27 mouse cellular contexts compared by ENCODE assay signal in the genomic region with DNA sequence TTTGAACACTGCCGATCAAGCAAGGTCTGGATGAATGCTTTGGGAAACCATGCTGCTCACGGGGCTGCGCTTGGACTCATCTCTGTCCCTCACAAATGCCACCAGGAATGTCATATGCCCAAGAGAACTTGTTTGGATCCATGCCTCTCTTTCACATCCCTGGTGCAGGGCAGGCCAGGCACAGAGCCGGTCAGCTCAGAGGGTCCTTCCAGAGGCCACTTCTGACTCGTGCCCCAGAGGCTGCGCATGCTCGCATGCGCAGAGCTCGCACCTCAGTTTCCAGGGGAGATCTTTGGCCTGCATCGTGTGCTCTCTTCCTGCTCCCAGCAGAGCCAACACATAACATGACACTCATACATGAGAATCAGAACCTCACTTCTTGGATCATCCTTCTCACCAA.
DNase-seq lines count a peak whose midpoint lies in the region; ATAC-seq lines count a peak whose summit lies in the region.
"Had no signal": no experiment of that assay in that cellular context is flagged by ENCODE, and none has a peak within 500 bp of the region (broad histone marks: within the 10 kb centered on the region; RNA-seq: fewer than 3 reads in every experiment).

No protein-coding gene starts in this region.

- peaks cover 32% of the 10 kb centered on the region for H3K4me1 ChIP-seq in hindbrain, embryonic 10.5 days (replicated peaks)
- H3K4me1 ChIP-seq in hindbrain, embryonic 16.5 days (ENCODE audit: control insufficient read depth, insufficient read depth, low read depth, low read length) = no peaks in the 10 kb centered on the region
- peaks cover 21% of the 10 kb centered on the region for H3K4me1 ChIP-seq in embryonic facial prominence, embryonic 12.5 days
- peaks cover 52% of the 10 kb centered on the region for H3K4me1 ChIP-seq in limb, embryonic 10.5 days
- peaks cover 10% of the 10 kb centered on the region; the same call in 1 of the 2 replicates for H3K4me1 ChIP-seq in neural tube, embryonic 15.5 days
- H3K4me1 ChIP-seq: liver, embryonic 13.5 days had no signal

- H3K36me3 ChIP-seq in hindbrain, embryonic 10.5 days = no peaks in the 10 kb centered on the region
- H3K36me3 ChIP-seq in hindbrain, embryonic 16.5 days (ENCODE audit: control insufficient read depth, insufficient read depth, low read length) = no peaks in the 10 kb centered on the region
- H3K36me3 ChIP-seq in embryonic facial prominence, embryonic 12.5 days = no peaks in the 10 kb centered on the region
- H3K36me3 ChIP-seq in limb, embryonic 10.5 days = no peaks in the 10 kb centered on the region
- no peaks in the 10 kb centered on the region for H3K36me3 ChIP-seq in neural tube, embryonic 15.5 days
- H3K36me3 ChIP-seq: heart, embryonic 10.5 days; heart, embryonic 15.5 days; hindbrain, embryonic 13.5 days; limb, embryonic 15.5 days; liver, embryonic 13.5 days had no signal

- H3K9ac ChIP-seq in hindbrain, embryonic 16.5 days (ENCODE audit: low read depth, low read length) = no peak overlapping the region
- no peak overlapping the region for H3K9ac ChIP-seq in embryonic facial prominence, embryonic 12.5 days
- no peak overlapping the region for H3K9ac ChIP-seq in neural tube, embryonic 15.5 days (replicated peaks)
- H3K9ac ChIP-seq: heart, embryonic 15.5 days; hindbrain, embryonic 13.5 days; limb, embryonic 15.5 days; liver, embryonic 13.5 days had no signal

- H3K4me2 ChIP-seq in hindbrain, embryonic 16.5 days (ENCODE audit: low read length) = no peak overlapping the region
- H3K4me2 ChIP-seq in embryonic facial prominence, embryonic 12.5 days (replicated peaks) = no peak overlapping the region; the same call in 1 of the 2 replicates
- H3K4me2 ChIP-seq in neural tube, embryonic 15.5 days = no peak overlapping the region
- H3K4me2 ChIP-seq: heart, embryonic 15.5 days; hindbrain, embryonic 13.5 days; limb, embryonic 15.5 days; liver, embryonic 13.5 days had no signal

- no peaks in the 10 kb centered on the region for H3K9me3 ChIP-seq in hindbrain, embryonic 10.5 days
- peaks cover 3% of the 10 kb centered on the region; the same call in 1 of the 2 replicates for H3K9me3 ChIP-seq in hindbrain, embryonic 16.5 days (ENCODE audit: control insufficient read depth, low read length)
- no peaks in the 10 kb centered on the region for H3K9me3 ChIP-seq in embryonic facial prominence, embryonic 12.5 days
- no peaks in the 10 kb centered on the region; the same call in 1 of the 2 replicates for H3K9me3 ChIP-seq in limb, embryonic 10.5 days (replicated peaks)
- H3K9me3 ChIP-seq in neural tube, embryonic 15.5 days (replicated peaks) = no peaks in the 10 kb centered on the region
- H3K9me3 ChIP-seq: heart, embryonic 15.5 days; hindbrain, embryonic 13.5 days; limb, embryonic 15.5 days; liver, embryonic 13.5 days had no signal

- no peak for ATAC-seq in hindbrain, embryonic 16.5 days
- no peak for ATAC-seq in embryonic facial prominence, embryonic 12.5 days (ENCODE audit: insufficient number of reproducible peaks, insufficient read depth, low FRiP score, low TSS enrichment)
- no peak for ATAC-seq in neural tube, embryonic 15.5 days (ENCODE audit: low FRiP score)
- ATAC-seq: CD4-positive, CD25-positive, alpha-beta regulatory T cell, adult 4 months; inflammation-experienced regulatory T-cells, adult 6 months; lung, postnatal 0 days had no signal

- H3K27me3 ChIP-seq in hindbrain, embryonic 10.5 days (ENCODE audit: insufficient read depth, poor library complexity, severe bottlenecking) = peaks cover 62% of the 10 kb centered on the region
- peaks cover 15% of the 10 kb centered on the region for H3K27me3 ChIP-seq in hindbrain, embryonic 16.5 days (replicated peaks; ENCODE audit: control insufficient read depth, insufficient read depth, low read length)
- H3K27me3 ChIP-seq in embryonic facial prominence, embryonic 12.5 days = peaks cover 5% of the 10 kb centered on the region; the same call in 1 of the 2 replicates
- H3K27me3 ChIP-seq in limb, embryonic 10.5 days (ENCODE audit: low read depth, poor library complexity, severe bottlenecking) = peaks cover 12% of the 10 kb centered on the region
- H3K27me3 ChIP-seq in neural tube, embryonic 15.5 days (replicated peaks) = peaks cover 37% of the 10 kb centered on the region

- WGBS in hindbrain, embryonic 10.5 days = 64% methylated on average over 10 of the region's 10 CpGs
- 61% methylated on average over 10 of the region's 10 CpGs for WGBS in hindbrain, embryonic 16.5 days
- WGBS in embryonic facial prominence, embryonic 12.5 days = 51% methylated on average over 10 of the region's 10 CpGs
- 43% methylated on average over 10 of the region's 10 CpGs for WGBS in limb, embryonic 10.5 days
- 67% methylated on average over 10 of the region's 10 CpGs for WGBS in neural tube, embryonic 15.5 days

- H3K4me3 ChIP-seq in hindbrain, embryonic 10.5 days = no peak overlapping the region
- no peak overlapping the region for H3K4me3 ChIP-seq in hindbrain, embryonic 16.5 days (ENCODE audit: low read length)
- H3K4me3 ChIP-seq in embryonic facial prominence, embryonic 12.5 days = no peak overlapping the region
- peak overlapping the region; percentile 18; the same call in 1 of the 2 replicates for H3K4me3 ChIP-seq in limb, embryonic 10.5 days
- no peak overlapping the region for H3K4me3 ChIP-seq in neural tube, embryonic 15.5 days (replicated peaks)
- H3K4me3 ChIP-seq: heart, embryonic 15.5 days; hindbrain, embryonic 13.5 days; limb, embryonic 15.5 days; liver, embryonic 13.5 days had no signal

- H3K27ac ChIP-seq in hindbrain, embryonic 10.5 days = peak overlapping the region; percentile 59
- no peak overlapping the region for H3K27ac ChIP-seq in hindbrain, embryonic 16.5 days (ENCODE audit: low read depth, low read length)
- H3K27ac ChIP-seq in embryonic facial prominence, embryonic 12.5 days = peak overlapping the region; percentile 64
- H3K27ac ChIP-seq in limb, embryonic 10.5 days = peak overlapping the region; percentile 84
- H3K27ac ChIP-seq in neural tube, embryonic 15.5 days (replicated peaks) = no peak overlapping the region
- H3K27ac ChIP-seq: heart, embryonic 10.5 days; heart, embryonic 15.5 days; hindbrain, embryonic 13.5 days; limb, embryonic 15.5 days; liver, embryonic 13.5 days; macrophage; stomach, postnatal 0 days had no signal

- DNase-seq in hindbrain, embryonic 10.5 days (ENCODE audit: low spot score) = peak; percentile 27
- DNase-seq in limb, embryonic 10.5 days (ENCODE audit: low spot score) = peak; percentile 60
- no peak for DNase-seq in heart, postnatal 4 days
- DNase-seq in lung, postnatal 36 days = no peak
- DNase-seq: cerebellum, adult 2 months; cerebellum, postnatal 14 days; gastrocnemius, postnatal 25 days; heart, adult 11 months; kidney, adult 11 months; kidney, postnatal 14 days; layer of hippocampus, adult 9-11 months; liver, embryonic 13.5 days; lung, adult 18-20 months; right cerebral cortex, adult 18-20 months; thymus, postnatal 4 days had no signal

Comparison
In these comparisons a context has a peak if more than half of its experiments do, and no peak if none do; other contexts are left out.
1. H3K27ac ChIP-seq: peak in hindbrain, embryonic 10.5 days (single experiment), embryonic facial prominence, embryonic 12.5 days (single experiment) and limb, embryonic 10.5 days (single experiment); none in hindbrain, embryonic 16.5 days (single experiment) and neural tube, embryonic 15.5 days (single experiment).
2. DNase-seq: peak in hindbrain, embryonic 10.5 days (single experiment) and limb, embryonic 10.5 days (single experiment); none in heart, postnatal 4 days (single experiment) and lung, postnatal 36 days (single experiment).